Mouse (Mus musculus) myocyte (in vitro differentiated cells): ENCODE results near the gene Gm10644.

ENCODE experiments used
- E2F4 ChIP-seq: IDR thresholded peaks from one replicate; pipeline ENCODE4 v1.6.1; 2011; ENCODE audit warnings: mild to moderate bottlenecking, control low read depth, moderate library complexity; ENCODE audit not compliant: insufficient read depth
- MYOG ChIP-seq, 3 experiments: IDR thresholded peaks; one replicate each; pipeline ENCODE4 v1.6.1; 2011; ENCODE audit warnings: control low read depth in 2 of 3, low read depth in 2 of 3, mild to moderate bottlenecking in 2 of 3; ENCODE audit not compliant: insufficient read length in 2 of 3, control insufficient read depth in 1 of 3, insufficient read depth in 1 of 3
- POLR2A ChIP-seq: IDR thresholded peaks from one replicate; pipeline ENCODE4 v1.6.1; 2011; ENCODE audit warnings: low read depth, mild to moderate bottlenecking, control low read depth, moderate library complexity; ENCODE audit not compliant: insufficient read length
- TCF12 ChIP-seq: IDR thresholded peaks from one replicate; pipeline ENCODE4 v1.6.1; 2011; ENCODE audit warnings: mild to moderate bottlenecking, control low read depth; ENCODE audit not compliant: poor library complexity, insufficient read depth, severe bottlenecking
- TCF3 ChIP-seq: IDR thresholded peaks from one replicate; pipeline ENCODE4 v1.6.1; 2011; ENCODE audit warnings: low read depth, control low read depth; ENCODE audit not compliant: insufficient read length

GRCm38 (mm10) chr8:83900266-83900956, 54.6 kb downstream of the Gm10644 start:
- TF ChIP-seq E2F4 (no peak), POLR2A (no peak), MYOG (IDR thresholded peaks at IDR 0.05; ENCODE audit: control insufficient read depth in 1 of 3, insufficient read depth in 1 of 3, insufficient read length in 2 of 3, low read depth in 2 of 3) (no peak), TCF12 (no peak), TCF3 (no peak)
